Mouse (Mus musculus) adrenal gland, adult 2 months (tissue): ENCODE data around the gene Cotl1. TPM values are rescaled to one million over a fixed set of nuclear protein-coding genes. Genes with fewer than 3 reads are reported as not detected.

ENCODE experiments used
- DNase-seq: peaks from one replicate; pipeline ENCODE4 v3.0.0; 2021
- polyA plus RNA-seq: library from polyadenylated mRNA; depleted of rRNA; stranded (reverse); fragments of >200 nt; gene quantifications from 2 replicates; pipeline ENCODE4 v1.2.3, GENCODE M21; 2012
- total RNA-seq, 2 experiments: library from RNA; stranded (reverse); gene quantifications; 2 replicates each; pipeline ENCODE4 v1.2.3; 2021

The Cotl1 gene
- total and polyA plus RNA-seq, 3 experiments, result 45.4 to 156 (median 50.4) TPM

GRCm38 (mm10) chr8:119785764-119786405 lies 54.5 kb downstream of the Cotl1 start:
- DNase-seq, result no peak

- DNase-seq, result no peak
Observed at GRCm38 (mm10) chr8:119784676-119785075, 55.7 kb downstream of the Cotl1 start.

- DNase-seq, result no peak
Observed at GRCm38 (mm10) chr8:119784141-119784574, 56.2 kb downstream of the Cotl1 start.

GRCm38 (mm10) chr8:119783579-119783978 lies 56.8 kb downstream of the Cotl1 start:
- DNase-seq, result no peak

GRCm38 (mm10) chr8:119782715-119783114 lies 57.6 kb downstream of the Cotl1 start:
- peak; percentile 74 for DNase-seq

GRCm38 (mm10) chr8:119781086-119781840 lies 59.1 kb downstream of the Cotl1 start:
- peak; percentile 46 for DNase-seq

GRCm38 (mm10) chr8:119780402-119781049 lies 59.8 kb downstream of the Cotl1 start:
- no peak for DNase-seq

- DNase-seq, result peak; percentile 81
Observed at GRCm38 (mm10) chr8:119779013-119779737, 61.2 kb downstream of the Cotl1 start.

GRCm38 (mm10) chr8:119778263-119778662 lies 62.1 kb downstream of the Cotl1 start, which contains the start of gene Tldc1:
Gene Tldc1 (minus strand): TSS chr8:119778416.
- peak; percentile 100 for DNase-seq

GRCm38 (mm10) chr8:119777765-119778164 lies 62.6 kb downstream of the Cotl1 start:
- no peak for DNase-seq

GRCm38 (mm10) chr8:119776668-119777245 lies 63.6 kb downstream of the Cotl1 start:
- peak; percentile 47 for DNase-seq

GRCm38 (mm10) chr8:119765761-119766444 lies 74.4 kb downstream of the Cotl1 start:
- DNase-seq, result no peak

GRCm38 (mm10) chr8:119765311-119765710 lies 75.0 kb downstream of the Cotl1 start:
- no peak for DNase-seq

- no peak for DNase-seq
Observed at GRCm38 (mm10) chr8:119762226-119763220, 77.8 kb downstream of the Cotl1 start.

- DNase-seq, result no peak
Observed at GRCm38 (mm10) chr8:119761692-119762091, 78.7 kb downstream of the Cotl1 start.
